Mouse (Mus musculus): ENCODE data around the gene B3gnt4. TPM values are rescaled to one million over a fixed set of nuclear protein-coding genes. Genes with fewer than 3 reads are reported as not detected.

Gene B3gnt4
- polyA plus RNA-seq, 1 experiment from 2014 or later = 2.2 TPM

GRCm38 (mm10) chr5:123530056-123530455, 19.8 kb downstream of the B3gnt4 start:
- no peak for ATAC-seq (ENCODE audit: insufficient number of reproducible peaks, insufficient read depth, low FRiP score, low TSS enrichment)
- Histone ChIP-seq H3K36me3 (peaks cover 59% of the 10 kb centered on the region), H3K4me1 (no peaks in the 10 kb centered on the region), H3K9me3 (no peaks in the 10 kb centered on the region), H3K27ac (no peak overlapping the region), H3K27me3 (no peaks in the 10 kb centered on the region), H3K9ac (no peak overlapping the region), H3K4me3 (no peak overlapping the region), H3K4me2 (replicated peaks) (no peak overlapping the region)
- 84% methylated on average over 8 of the region's 8 CpGs for WGBS

- Histone ChIP-seq H3K9me3 (no peaks in the 10 kb centered on the region), H3K9ac (no peak overlapping the region), H3K4me3 (no peak overlapping the region), H3K27ac (no peak overlapping the region), H3K36me3 (peaks cover 64% of the 10 kb centered on the region), H3K4me1 (no peaks in the 10 kb centered on the region), H3K27me3 (no peaks in the 10 kb centered on the region), H3K4me2 (replicated peaks) (no peak overlapping the region)
- no peak for ATAC-seq (ENCODE audit: insufficient number of reproducible peaks, insufficient read depth, low FRiP score, low TSS enrichment)
- WGBS = 94% methylated on average over 10 of the region's 10 CpGs
These were observed 23.5 kb downstream of the B3gnt4 start for GRCm38 (mm10) chr5:123533801-123534200.

- 95% methylated on average over 7 of the region's 7 CpGs for WGBS
- Histone ChIP-seq H3K4me1 (no peaks in the 10 kb centered on the region), H3K27me3 (no peaks in the 10 kb centered on the region), H3K4me2 (replicated peaks) (no peak overlapping the region), H3K36me3 (peaks cover 50% of the 10 kb centered on the region), H3K9me3 (no peaks in the 10 kb centered on the region), H3K9ac (no peak overlapping the region), H3K4me3 (no peak overlapping the region), H3K27ac (no peak overlapping the region)
- no peak for ATAC-seq (ENCODE audit: insufficient number of reproducible peaks, insufficient read depth, low FRiP score, low TSS enrichment)
These were observed 45.4 kb downstream of the B3gnt4 start for GRCm38 (mm10) chr5:123555693-123556092.

GRCm38 (mm10) chr5:123556451-123556850, 46.2 kb downstream of the B3gnt4 start:
- Histone ChIP-seq H3K9ac (no peak overlapping the region), H3K9me3 (no peaks in the 10 kb centered on the region), H3K27me3 (no peaks in the 10 kb centered on the region), H3K4me2 (replicated peaks) (no peak overlapping the region), H3K36me3 (peaks cover 53% of the 10 kb centered on the region), H3K4me3 (no peak overlapping the region), H3K4me1 (no peaks in the 10 kb centered on the region), H3K27ac (no peak overlapping the region)
- no peak for ATAC-seq (ENCODE audit: insufficient number of reproducible peaks, insufficient read depth, low FRiP score, low TSS enrichment)
- 76% methylated on average over 2 of the region's 2 CpGs for WGBS

- H3K4me2 ChIP-seq (replicated peaks) = no peak overlapping the region
- 93% methylated on average over 8 of the region's 8 CpGs for WGBS
- H3K4me1 ChIP-seq = no peaks in the 10 kb centered on the region
- H3K27ac ChIP-seq = no peak overlapping the region
- H3K9me3 ChIP-seq = no peaks in the 10 kb centered on the region
- H3K27me3 ChIP-seq = no peaks in the 10 kb centered on the region
- peaks cover 71% of the 10 kb centered on the region for H3K36me3 ChIP-seq
- H3K9ac ChIP-seq = no peak overlapping the region
- no peak for ATAC-seq (ENCODE audit: insufficient number of reproducible peaks, insufficient read depth, low FRiP score, low TSS enrichment)
- H3K4me3 ChIP-seq = no peak overlapping the region
These were observed 49.3 kb downstream of the B3gnt4 start for GRCm38 (mm10) chr5:123559588-123559987.

- Histone ChIP-seq H3K27ac (no peak overlapping the region), H3K4me3 (no peak overlapping the region), H3K36me3 (peaks cover 76% of the 10 kb centered on the region), H3K9ac (no peak overlapping the region), H3K27me3 (no peaks in the 10 kb centered on the region), H3K9me3 (no peaks in the 10 kb centered on the region), H3K4me1 (no peaks in the 10 kb centered on the region), H3K4me2 (replicated peaks) (no peak overlapping the region)
- WGBS = 95% methylated on average over 11 of the region's 11 CpGs
- ATAC-seq (ENCODE audit: insufficient number of reproducible peaks, insufficient read depth, low FRiP score, low TSS enrichment) = no peak
These were observed 50.9 kb downstream of the B3gnt4 start for GRCm38 (mm10) chr5:123561128-123561527.

Small RNA genes lying within 50 kb of the gene (microRNA-seq; reads per million reads assigned to microRNA genes)
- 1.1 reads per million for gene Mir7647

Other genes with a start within 250 kb of the B3gnt4 start
- gene Bcl7a, start 166.6 kb upstream of the B3gnt4 start, polyA plus RNA-seq (2016; fragmentation: Nextera tagmentation; extraction: Ambion mirVana) = 41.8 and 44.7 TPM in 2 replicates
- 15.8 and 17.4 TPM in 2 replicates for gene Mlxip, start 115.7 kb upstream of the B3gnt4 start, polyA plus RNA-seq (2016; fragmentation: Nextera tagmentation; extraction: Ambion mirVana)
- not detected in 2 replicates for gene Lrrc43, start 21.2 kb upstream of the B3gnt4 start, polyA plus RNA-seq (2016; fragmentation: Nextera tagmentation; extraction: Ambion mirVana)
- not detected in 2 replicates for gene Il31, start 21.0 kb upstream of the B3gnt4 start, polyA plus RNA-seq (2016; fragmentation: Nextera tagmentation; extraction: Ambion mirVana)
- 121 and 125 TPM in 2 replicates for gene Diablo, start 13.7 kb downstream of the B3gnt4 start, polyA plus RNA-seq (2016; fragmentation: Nextera tagmentation; extraction: Ambion mirVana)
- gene Gm49027, start 15.0 kb downstream of the B3gnt4 start, polyA plus RNA-seq (2016; fragmentation: Nextera tagmentation; extraction: Ambion mirVana) = 1.5 and 3.4 TPM in 2 replicates
- gene Vps33a, start 62.6 kb downstream of the B3gnt4 start, polyA plus RNA-seq (2016; fragmentation: Nextera tagmentation; extraction: Ambion mirVana) = 26.8 and 27.4 TPM in 2 replicates
- gene Clip1, start 174.2 kb downstream of the B3gnt4 start, polyA plus RNA-seq (2016; fragmentation: Nextera tagmentation; extraction: Ambion mirVana) = 50.6 and 53.2 TPM in 2 replicates
- 90.7 and 98.4 TPM in 2 replicates for gene Zcchc8, start 210.6 kb downstream of the B3gnt4 start, polyA plus RNA-seq (2016; fragmentation: Nextera tagmentation; extraction: Ambion mirVana)
- gene Rsrc2, start 239.0 kb downstream of the B3gnt4 start, polyA plus RNA-seq (2016; fragmentation: Nextera tagmentation; extraction: Ambion mirVana) = 161 and 164 TPM in 2 replicates
- gene Kntc1, start 239.3 kb downstream of the B3gnt4 start, polyA plus RNA-seq (2016; fragmentation: Nextera tagmentation; extraction: Ambion mirVana) = 40.9 and 41.2 TPM in 2 replicates